Mouse (Mus musculus): ENCODE results near the gene Fmo1.

Gene Fmo1

GRCm38 (mm10) chr1:162792306-162793044 is 73.9 kb downstream of the Fmo1 start:
- no peak for DNase-seq (ENCODE audit: low spot score)

- DNase-seq (ENCODE audit: low spot score), result no peak
These were observed 81.2 kb downstream of the Fmo1 start for GRCm38 (mm10) chr1:162785222-162785621.

GRCm38 (mm10) chr1:162783669-162784248 is 82.7 kb downstream of the Fmo1 start:
- no peak for DNase-seq (ENCODE audit: low spot score)

- peak; percentile 15 for DNase-seq (ENCODE audit: low spot score)
These were observed 85.4 kb downstream of the Fmo1 start for GRCm38 (mm10) chr1:162781035-162781434.
